Mouse (Mus musculus) cerebellum, adult 11-12 months (tissue): ENCODE measurements around the gene Cisd2.

ENCODE experiments used
- DNase-seq: peaks from one replicate; pipeline ENCODE4 v3.0.0; 2022

Cisd2 gene

GRCm38 (mm10) chr3:135423608-135424212 lies at the start of gene Cisd2:
Gene Cisd2, minus strand, starts transcription at chr3:135423925.
- DNase-seq = no peak

DNA sequence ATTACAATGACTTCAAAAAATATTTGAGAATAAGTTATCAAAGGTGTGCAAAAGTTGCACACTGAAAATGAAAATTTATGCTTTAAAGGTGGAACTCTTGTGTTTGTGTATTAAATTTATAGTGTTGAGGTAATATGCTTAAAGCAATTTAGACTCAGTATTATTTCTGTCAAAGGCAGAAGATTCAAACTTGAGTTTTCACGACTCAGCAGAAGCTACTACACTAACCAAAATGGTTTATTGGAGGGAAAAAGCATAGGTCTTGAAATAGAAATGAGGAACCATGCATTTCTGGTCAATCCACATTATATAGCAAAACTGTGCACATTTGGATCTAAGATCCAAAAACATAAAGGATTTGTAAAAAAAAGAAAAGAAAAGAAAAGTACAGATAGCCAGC lies 47.1 kb upstream of the Cisd2 start:
- no peak for DNase-seq

DNA sequence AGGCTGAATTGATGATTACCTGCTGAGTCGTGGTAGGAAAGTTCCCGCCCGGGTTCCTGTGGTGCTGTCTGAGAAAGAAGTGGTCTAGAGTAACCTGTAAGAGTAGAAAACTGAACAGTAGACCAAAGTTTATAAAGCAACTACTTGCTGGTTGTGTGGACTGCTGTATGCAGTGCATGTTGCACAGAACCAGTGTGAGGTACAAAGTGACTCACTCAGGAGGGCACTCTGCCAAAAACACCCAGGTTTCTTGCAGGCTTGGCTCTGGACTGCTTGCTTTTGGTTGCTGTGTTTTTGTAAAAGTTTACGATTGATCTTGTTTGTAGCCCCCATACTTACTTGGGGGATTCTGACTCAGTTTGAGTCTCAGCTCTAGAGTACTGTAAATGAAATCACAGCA lies 46.2 kb upstream of the Cisd2 start:
- DNase-seq = peak; percentile 65

- DNase-seq = no peak
Observed at GRCm38 (mm10) chr3:135469146-135469545, 45.4 kb upstream of the Cisd2 start.

GRCm38 (mm10) chr3:135468402-135468801 lies 44.7 kb upstream of the Cisd2 start:
- no peak for DNase-seq

GRCm38 (mm10) chr3:135458981-135459380 lies 35.3 kb upstream of the Cisd2 start:
- no peak for DNase-seq

DNA sequence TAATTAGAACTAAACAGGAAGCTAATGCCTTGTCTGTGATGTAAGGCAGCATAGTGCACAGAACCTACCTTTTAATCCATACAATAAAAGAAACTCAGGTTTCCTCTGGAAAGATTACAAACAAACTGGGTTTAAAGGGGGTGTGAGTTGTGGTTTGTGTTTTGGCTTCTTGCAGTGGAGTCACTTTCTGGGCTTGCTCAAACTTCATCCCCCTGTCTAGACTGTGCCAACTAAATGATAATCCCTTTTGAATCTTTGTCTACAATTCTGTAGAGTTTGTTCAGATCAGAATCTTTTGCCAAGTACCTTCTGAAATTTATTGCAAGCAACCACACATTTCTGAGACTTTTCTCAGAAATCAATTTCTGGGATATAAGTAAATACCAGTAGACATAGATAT lies 21.2 kb upstream of the Cisd2 start:
- DNase-seq = no peak

- no peak for DNase-seq
Observed at GRCm38 (mm10) chr3:135440621-135441020, 16.9 kb upstream of the Cisd2 start.

GRCm38 (mm10) chr3:135440221-135440620 lies 16.5 kb upstream of the Cisd2 start:
- peak; percentile 31 for DNase-seq

DNA sequence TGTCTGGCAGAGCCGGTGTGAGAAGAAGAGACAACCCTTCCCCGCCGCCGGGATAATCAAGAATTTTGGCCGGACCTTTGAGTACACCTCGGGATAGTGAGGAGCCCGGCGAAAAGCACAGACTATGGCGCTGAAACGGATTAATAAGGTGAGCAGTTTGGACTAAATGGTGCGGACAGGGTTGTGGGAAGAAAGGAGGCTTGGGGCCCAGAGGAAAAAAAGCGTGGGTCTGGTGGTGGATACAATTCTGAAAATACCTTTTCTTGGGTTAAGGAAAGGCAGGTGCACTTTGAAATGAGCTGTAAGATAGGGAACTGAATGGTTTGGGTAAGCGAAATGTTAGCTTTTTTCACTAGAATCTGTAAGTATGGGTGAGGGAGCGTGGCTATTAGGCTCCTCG lies 15.9 kb upstream of the Cisd2 start:
- DNase-seq = no peak

DNA sequence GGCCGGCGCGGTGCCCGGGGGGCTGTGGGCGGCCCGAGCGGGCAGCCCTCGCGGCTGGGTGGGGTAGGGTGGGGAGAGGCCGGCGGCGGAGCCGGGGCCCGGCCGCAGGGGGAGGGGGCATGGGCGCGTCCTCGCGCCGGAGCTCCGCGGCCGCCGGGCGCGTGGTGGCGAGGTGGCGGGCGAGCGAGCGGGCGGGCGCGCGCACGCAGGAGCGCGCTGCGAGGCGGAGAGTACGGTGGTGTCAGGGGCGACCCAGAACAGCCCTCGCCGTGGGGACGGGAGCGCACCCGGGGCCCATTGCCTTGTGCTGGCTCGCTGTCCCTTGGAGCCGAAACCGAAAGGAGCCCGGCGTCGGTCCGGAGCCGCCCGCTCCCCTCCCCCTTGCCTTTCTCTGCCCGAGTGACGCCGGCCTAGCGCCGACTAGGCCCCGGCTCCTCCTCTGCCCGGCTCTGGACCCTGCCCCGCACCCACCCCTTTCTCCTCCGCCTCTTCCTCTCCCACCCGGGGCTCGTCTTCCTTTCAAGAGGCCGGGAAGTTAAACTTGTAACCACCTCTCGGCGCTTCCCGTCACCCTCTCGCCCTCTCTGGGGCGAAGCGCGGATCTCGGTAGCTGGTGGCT lies 15.3 kb upstream of the Cisd2 start:
- peak; percentile 88 for DNase-seq

GRCm38 (mm10) chr3:135438531-135438912 lies 14.8 kb upstream of the Cisd2 start:
- DNase-seq = peak; percentile 96

DNA sequence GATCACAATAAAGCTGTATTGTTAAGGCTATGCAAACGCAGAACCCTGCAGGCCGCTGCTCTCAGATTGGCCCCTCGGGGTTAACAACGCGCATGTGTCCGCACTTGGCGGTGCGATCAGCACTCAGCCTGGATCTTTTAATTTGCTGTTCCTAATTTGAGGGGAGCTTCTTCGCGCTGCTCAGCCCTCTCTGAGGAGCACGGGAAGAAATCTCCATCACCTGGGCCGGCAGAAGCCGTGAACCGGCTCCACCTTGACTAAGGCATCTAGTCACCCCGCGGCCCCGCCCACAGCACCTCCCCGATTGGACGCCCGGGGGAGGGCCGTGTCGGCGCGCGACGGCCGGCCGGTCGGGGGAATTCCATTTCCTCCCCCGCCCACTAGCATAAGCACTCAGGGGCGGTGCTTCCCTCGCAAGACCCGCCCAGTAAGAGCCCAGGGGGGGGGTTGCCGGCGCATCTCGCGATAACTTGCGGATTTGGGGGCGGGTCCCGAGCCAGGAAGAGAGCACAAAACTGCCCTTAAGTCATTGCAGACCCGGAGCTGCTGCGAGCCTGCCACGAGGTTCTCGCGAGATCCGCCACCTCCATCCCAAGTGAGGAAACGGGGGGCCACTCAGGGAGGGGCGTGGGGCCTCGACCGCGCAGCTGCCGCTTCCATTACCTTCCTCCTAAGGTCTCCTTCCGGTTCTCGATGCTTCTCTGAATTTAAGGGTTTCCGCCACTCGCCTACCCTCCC lies 14.2 kb upstream of the Cisd2 start, which contains the start of gene Ube2d3:
Ube2d3 (plus strand) TSS at position 392 of the 738 bp plus-strand sequence.
- peak; percentile 100 for DNase-seq

- peak; percentile 34 for DNase-seq
Observed at GRCm38 (mm10) chr3:135436901-135437616, 13.3 kb upstream of the Cisd2 start.

DNA sequence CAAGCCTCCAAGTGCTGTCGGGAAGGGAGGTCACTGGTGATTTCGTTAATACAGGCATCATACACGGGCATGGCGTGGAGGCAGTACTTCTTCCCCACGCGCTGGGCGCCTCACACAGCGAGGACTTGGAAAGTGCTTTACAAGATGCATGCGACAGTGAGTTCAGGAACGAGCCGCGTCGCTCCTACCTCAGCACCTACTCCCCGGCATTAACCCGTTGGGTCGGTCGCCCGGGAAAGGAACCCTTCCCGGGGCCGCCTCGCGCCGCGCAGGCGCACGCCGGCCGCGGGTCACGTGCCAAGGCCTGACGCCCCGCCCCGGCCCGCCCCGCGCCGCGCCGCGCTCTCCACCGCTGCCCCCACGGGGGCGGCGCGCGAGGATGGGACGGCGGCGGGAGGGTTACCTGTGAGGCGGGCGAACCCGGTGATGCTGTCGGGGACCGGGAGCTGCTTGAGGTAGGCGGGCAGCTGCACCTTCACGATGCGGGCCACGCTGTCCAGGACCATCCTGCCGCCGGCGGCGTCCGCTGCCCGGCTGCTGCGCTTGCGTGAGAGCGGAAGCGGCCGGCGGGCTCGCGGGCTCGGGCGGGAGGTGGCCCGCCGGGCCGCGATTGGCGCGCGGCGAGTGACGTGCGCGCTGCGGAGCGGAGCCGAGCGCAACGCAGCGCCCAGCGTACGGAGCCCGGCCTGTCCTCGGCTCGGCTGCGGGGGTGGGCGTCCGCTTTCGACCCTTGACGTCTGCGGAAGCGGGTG lies 693 bp downstream of the Cisd2 start:
- DNase-seq = peak; percentile 89

- DNase-seq = no peak
Observed at GRCm38 (mm10) chr3:135422232-135422855, 1.4 kb downstream of the Cisd2 start.

DNA sequence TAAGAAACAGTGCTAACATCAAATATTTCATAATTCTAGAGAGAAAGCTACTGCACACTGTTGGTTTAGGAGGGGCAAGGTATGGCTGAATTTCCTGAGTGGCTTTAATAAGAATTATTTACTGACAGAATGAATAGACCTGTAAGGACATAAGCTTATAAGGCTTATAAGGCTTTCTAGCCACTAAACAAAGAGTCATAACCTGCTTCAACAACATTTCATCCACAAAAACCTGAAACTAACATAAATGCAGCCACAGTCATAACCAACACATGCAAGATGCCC lies 2.5 kb downstream of the Cisd2 start:
- no peak for DNase-seq

DNA sequence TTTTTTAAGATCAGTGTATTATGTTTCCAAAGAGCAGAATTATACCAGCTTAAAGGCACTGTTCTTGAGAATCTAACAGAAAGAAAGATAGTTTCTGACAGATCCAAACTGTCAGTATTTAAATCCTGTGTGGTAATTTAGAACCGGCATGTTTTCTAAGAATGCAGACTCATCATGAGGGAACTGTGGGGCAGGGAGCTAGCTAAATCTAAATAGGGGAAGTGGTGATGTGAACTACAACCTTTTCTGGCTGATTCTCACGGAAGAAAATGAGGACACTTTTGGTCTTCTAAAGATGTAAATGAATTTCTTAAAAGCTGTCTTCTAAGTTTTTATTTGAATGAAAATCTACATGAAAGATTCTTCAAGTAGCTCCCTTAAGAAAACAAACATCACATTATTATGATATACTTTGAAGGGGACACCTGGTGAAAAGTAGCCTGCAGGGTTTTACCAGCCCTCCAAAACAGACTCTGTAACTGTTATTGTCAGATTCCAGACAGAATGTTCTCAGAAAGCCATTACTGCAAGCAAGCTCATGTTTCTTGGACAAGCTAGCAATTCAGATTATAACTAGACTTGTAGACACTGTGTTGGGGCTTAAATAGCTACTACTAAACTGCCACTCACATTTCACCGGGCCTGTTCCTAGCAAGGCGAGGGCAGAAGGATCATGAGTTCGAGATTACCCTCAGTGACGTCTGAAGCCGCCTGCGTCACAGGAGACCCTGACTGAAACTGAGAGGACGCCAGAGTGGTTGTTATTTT lies 3.0 kb downstream of the Cisd2 start:
- DNase-seq = no peak

GRCm38 (mm10) chr3:135417799-135418198 lies 5.9 kb downstream of the Cisd2 start:
- no peak for DNase-seq

GRCm38 (mm10) chr3:135417245-135417644 lies 6.5 kb downstream of the Cisd2 start:
- no peak for DNase-seq

DNA sequence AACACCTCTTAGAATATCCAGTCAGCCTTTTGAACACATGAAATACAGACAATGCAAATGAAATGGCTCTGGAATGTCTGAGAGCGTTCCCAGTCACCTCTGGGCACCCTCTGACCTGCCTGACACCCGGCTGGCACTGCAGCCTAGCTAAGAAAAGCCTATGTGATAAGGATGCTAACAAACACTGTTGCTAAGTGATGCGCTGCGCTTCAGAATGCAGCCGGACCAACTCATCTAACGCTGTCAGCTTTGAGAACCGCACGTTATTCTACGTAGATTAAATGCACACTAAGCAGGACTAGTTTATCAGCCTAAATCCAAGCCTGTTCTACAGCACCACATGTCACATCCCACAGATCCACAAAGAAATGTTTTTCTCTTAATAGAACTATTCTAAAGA lies 11.9 kb downstream of the Cisd2 start:
- no peak for DNase-seq

- no peak for DNase-seq
Observed at GRCm38 (mm10) chr3:135411056-135411455, 12.7 kb downstream of the Cisd2 start.
